Mouse (Mus musculus) liver, postnatal 0 days (tissue): ENCODE results near the gene Osbp.

Experiments
- CTCF ChIP-seq: sonication (generic); IDR thresholded peaks from 2 replicates; pipeline ENCODE4 v1.5.1; 2016; ENCODE audit warnings: antibody characterized with exemption, low read depth
- EP300 ChIP-seq: IDR thresholded peaks from 2 replicates; pipeline ENCODE4 v1.6.1; 2016; ENCODE audit warnings: antibody characterized with exemption, low read depth, mild to moderate bottlenecking

- TF ChIP-seq CTCF = no peak
- no peak for TF ChIP-seq EP300
These were observed 39.4 kb upstream of the Osbp start for GRCm38 (mm10) chr19:11926380-11926779.
